Mouse (Mus musculus) liver, embryonic 14.5 days (tissue): Measurements from ENCODE around the gene Pilrb2.

Experiments used
- CTCF ChIP-seq: IDR thresholded peaks from 2 replicates; pipeline ENCODE4 v1.5.1; 2016; ENCODE audit warnings: antibody characterized with exemption, low read depth, control low read depth
- EP300 ChIP-seq: IDR thresholded peaks from 2 replicates; pipeline ENCODE4 v1.6.1; 2016; ENCODE audit warnings: antibody characterized with exemption, low read depth

DNA sequence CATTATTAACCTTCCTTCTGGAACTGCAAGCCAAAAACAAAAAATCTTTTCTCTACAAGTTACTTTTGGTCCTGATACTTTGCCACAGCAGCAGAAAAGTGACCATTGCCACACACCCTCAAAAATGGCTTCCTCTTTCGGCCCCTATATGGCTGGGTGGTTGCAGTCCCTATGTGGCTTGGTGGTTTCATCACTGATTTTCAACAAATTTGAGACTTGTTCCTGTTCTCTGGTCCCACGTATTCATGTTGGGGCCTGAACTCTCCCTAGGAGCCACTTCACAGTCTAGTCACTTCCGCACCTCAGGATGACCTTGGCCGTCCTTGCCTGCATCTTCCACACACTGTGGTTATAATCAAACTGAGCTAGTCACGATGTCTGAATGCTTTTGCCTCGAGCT, 42.9 kb downstream of the Pilrb2 start:
- TF ChIP-seq CTCF, result no peak
- no peak for TF ChIP-seq EP300
